Mouse (Mus musculus): Measurements from ENCODE around the gene Slc22a7. TPM values are rescaled to one million over a fixed set of nuclear protein-coding genes. Genes with fewer than 3 reads are reported as not detected.
A peak's percentile ranks its signal among the peaks of the same experiment; 100 is the strongest.

Slc22a7 gene
- polyA plus RNA-seq, 1 experiment from 2014 or later = not detected

- Histone ChIP-seq H3K9ac (ENCODE audit: low read depth, low read length) (no peak overlapping the region), H3K27me3 (replicated peaks; ENCODE audit: control insufficient read depth, insufficient read depth, low read length) (peaks cover 49% of the 10 kb centered on the region), H3K9me3 (ENCODE audit: control insufficient read depth, low read length) (peaks cover 2% of the 10 kb centered on the region; the same call in 1 of the 2 replicates), H3K4me1 (ENCODE audit: control insufficient read depth, insufficient read depth, low read length) (peaks cover 10% of the 10 kb centered on the region; the same call in 1 of the 2 replicates), H3K4me3 (ENCODE audit: low read depth, low read length) (no peak overlapping the region; the same call in 1 of the 2 replicates), H3K36me3 (ENCODE audit: control insufficient read depth, insufficient read depth, low read length) (no peaks in the 10 kb centered on the region), H3K4me2 (ENCODE audit: low read depth, low read length) (peak overlapping the region; percentile 62), H3K27ac (replicated peaks; ENCODE audit: low read depth, low read length) (no peak overlapping the region)
- ATAC-seq (ENCODE audit: low read depth) (no peak), DNase-seq (ENCODE audit: low spot score) (no peak)
- 7% methylated on average over 13 of the region's 13 CpGs for WGBS
Observed at GRCm38 (mm10) chr17:46453302-46453948, 15.2 kb upstream of the Slc22a7 start.

GRCm38 (mm10) chr17:46452683-46453082 lies 14.4 kb upstream of the Slc22a7 start:
- H3K9ac ChIP-seq (ENCODE audit: low read depth, low read length) = no peak overlapping the region
- no peak overlapping the region for H3K4me2 ChIP-seq (ENCODE audit: low read depth, low read length)
- no peak overlapping the region for H3K27ac ChIP-seq (replicated peaks; ENCODE audit: low read depth, low read length)
- peaks cover 2% of the 10 kb centered on the region; the same call in 1 of the 2 replicates for H3K9me3 ChIP-seq (ENCODE audit: control insufficient read depth, low read length)
- peaks cover 42% of the 10 kb centered on the region for H3K27me3 ChIP-seq (replicated peaks; ENCODE audit: control insufficient read depth, insufficient read depth, low read length)
- no peak for DNase-seq (ENCODE audit: low spot score)
- ATAC-seq (ENCODE audit: low read depth) = no peak
- H3K4me1 ChIP-seq (ENCODE audit: control insufficient read depth, insufficient read depth, low read length) = peaks cover 10% of the 10 kb centered on the region; the same call in 1 of the 2 replicates
- H3K4me3 ChIP-seq (ENCODE audit: low read depth, low read length) = no peak overlapping the region
- H3K36me3 ChIP-seq (ENCODE audit: control insufficient read depth, insufficient read depth, low read length) = no peaks in the 10 kb centered on the region
- 37% methylated on average over 5 of the region's 5 CpGs for WGBS

GRCm38 (mm10) chr17:46446264-46446663 lies 8.0 kb upstream of the Slc22a7 start:
- H3K9me3 ChIP-seq (ENCODE audit: control insufficient read depth, low read length) = peaks cover 2% of the 10 kb centered on the region; the same call in 1 of the 2 replicates
- H3K4me3 ChIP-seq (ENCODE audit: low read depth, low read length) = no peak overlapping the region
- no peak overlapping the region for H3K9ac ChIP-seq (ENCODE audit: low read depth, low read length)
- H3K4me1 ChIP-seq (ENCODE audit: control insufficient read depth, insufficient read depth, low read length) = peaks cover 3% of the 10 kb centered on the region; the same call in 1 of the 2 replicates
- no peak for ATAC-seq (ENCODE audit: low read depth)
- no peak for DNase-seq (ENCODE audit: low spot score)
- H3K27me3 ChIP-seq (replicated peaks; ENCODE audit: control insufficient read depth, insufficient read depth, low read length) = peaks cover 45% of the 10 kb centered on the region
- H3K4me2 ChIP-seq (ENCODE audit: low read depth, low read length) = no peak overlapping the region
- no peak overlapping the region for H3K27ac ChIP-seq (replicated peaks; ENCODE audit: low read depth, low read length)
- no peaks in the 10 kb centered on the region for H3K36me3 ChIP-seq (ENCODE audit: control insufficient read depth, insufficient read depth, low read length)
- WGBS = 89% methylated on average over 14 of the region's 16 CpGs

- peak overlapping the region; percentile 78 for H3K4me2 ChIP-seq (ENCODE audit: low read depth, low read length)
- H3K36me3 ChIP-seq (ENCODE audit: control insufficient read depth, insufficient read depth, low read length) = no peaks in the 10 kb centered on the region
- H3K27ac ChIP-seq (replicated peaks; ENCODE audit: low read depth, low read length) = no peak overlapping the region
- H3K4me1 ChIP-seq (ENCODE audit: control insufficient read depth, insufficient read depth, low read length) = peaks cover 3% of the 10 kb centered on the region; the same call in 1 of the 2 replicates
- H3K4me3 ChIP-seq (ENCODE audit: low read depth, low read length) = peak overlapping the region; percentile 41
- ATAC-seq (ENCODE audit: low read depth) = no peak; the same call in 1 of the 2 replicates
- H3K9me3 ChIP-seq (ENCODE audit: control insufficient read depth, low read length) = no peaks in the 10 kb centered on the region
- WGBS = 1% methylated on average over 32 of the region's 50 CpGs
- peak overlapping the region; percentile 54 for H3K9ac ChIP-seq (ENCODE audit: low read depth, low read length)
- peaks cover 45% of the 10 kb centered on the region for H3K27me3 ChIP-seq (replicated peaks; ENCODE audit: control insufficient read depth, insufficient read depth, low read length)
- no peak for DNase-seq (ENCODE audit: low spot score)
Observed at GRCm38 (mm10) chr17:46444839-46445579, 6.8 kb upstream of the Slc22a7 start.

- DNase-seq (ENCODE audit: low spot score) (no peak), ATAC-seq (ENCODE audit: low read depth) (no peak)
- Histone ChIP-seq H3K4me1 (ENCODE audit: control insufficient read depth, insufficient read depth, low read length) (no peaks in the 10 kb centered on the region), H3K27me3 (replicated peaks; ENCODE audit: control insufficient read depth, insufficient read depth, low read length) (peaks cover 25% of the 10 kb centered on the region), H3K36me3 (ENCODE audit: control insufficient read depth, insufficient read depth, low read length) (no peaks in the 10 kb centered on the region), H3K9me3 (ENCODE audit: control insufficient read depth, low read length) (no peaks in the 10 kb centered on the region), H3K4me3 (ENCODE audit: low read depth, low read length) (no peak overlapping the region), H3K9ac (ENCODE audit: low read depth, low read length) (no peak overlapping the region), H3K4me2 (ENCODE audit: low read depth, low read length) (no peak overlapping the region), H3K27ac (replicated peaks; ENCODE audit: low read depth, low read length) (no peak overlapping the region)
- 92% methylated on average over 10 of the region's 10 CpGs for WGBS
Observed at GRCm38 (mm10) chr17:46439176-46439575, 919 bp upstream of the Slc22a7 start.

GRCm38 (mm10) chr17:46436672-46437366 lies 1.4 kb downstream of the Slc22a7 start:
- WGBS = 23% methylated on average over 19 of the region's 23 CpGs
- peak; percentile 73 for ATAC-seq (ENCODE audit: low read depth)
- H3K4me2 ChIP-seq (ENCODE audit: low read depth, low read length) = no peak overlapping the region; the same call in 1 of the 2 replicates

GRCm38 (mm10) chr17:46433627-46434026 lies 4.6 kb downstream of the Slc22a7 start:
- Histone ChIP-seq H3K4me1 (ENCODE audit: control insufficient read depth, insufficient read depth, low read length) (peaks cover 12% of the 10 kb centered on the region), H3K9ac (ENCODE audit: low read depth, low read length) (peak overlapping the region; percentile 40; the same call in 1 of the 2 replicates), H3K27me3 (replicated peaks; ENCODE audit: control insufficient read depth, insufficient read depth, low read length) (0 out of 2 replicates have a peak, but pooled peaks cover 4% of the 10 kb centered on the region), H3K27ac (replicated peaks; ENCODE audit: low read depth, low read length) (no peak overlapping the region), H3K4me2 (ENCODE audit: low read depth, low read length) (peak overlapping the region; percentile 49), H3K36me3 (ENCODE audit: control insufficient read depth, insufficient read depth, low read length) (no peaks in the 10 kb centered on the region), H3K9me3 (ENCODE audit: control insufficient read depth, low read length) (no peaks in the 10 kb centered on the region), H3K4me3 (ENCODE audit: low read depth, low read length) (peak overlapping the region; percentile 14; the same call in 1 of the 2 replicates)
- 3% methylated on average over 15 of the region's 17 CpGs for WGBS
- DNase-seq (ENCODE audit: low spot score) (no peak), ATAC-seq (ENCODE audit: low read depth) (no peak; the same call in 1 of the 2 replicates)

More at GRCm38 (mm10) chr17:46436672-46437366, 1.4 kb downstream of the Slc22a7 start:
- H3K9ac ChIP-seq (ENCODE audit: low read depth, low read length) = peak overlapping the region; percentile 25; the same call in 1 of the 2 replicates
- no peak overlapping the region for H3K4me3 ChIP-seq (ENCODE audit: low read depth, low read length)
- DNase-seq (ENCODE audit: low spot score) = peak; percentile 44
- H3K36me3 ChIP-seq (ENCODE audit: control insufficient read depth, insufficient read depth, low read length) = no peaks in the 10 kb centered on the region
- H3K4me1 ChIP-seq (ENCODE audit: control insufficient read depth, insufficient read depth, low read length) = peaks cover 5% of the 10 kb centered on the region; the same call in 1 of the 2 replicates
- no peaks in the 10 kb centered on the region for H3K9me3 ChIP-seq (ENCODE audit: control insufficient read depth, low read length)
- no peak overlapping the region for H3K27ac ChIP-seq (replicated peaks; ENCODE audit: low read depth, low read length)
- H3K27me3 ChIP-seq (replicated peaks; ENCODE audit: control insufficient read depth, insufficient read depth, low read length) = 0 out of 2 replicates have a peak, but pooled peaks cover 4% of the 10 kb centered on the region

- Histone ChIP-seq H3K27ac (replicated peaks; ENCODE audit: low read depth, low read length) (no peak within 1 kb of the TSS; the same call in 1 of the 2 replicates), H3K36me3 (ENCODE audit: control insufficient read depth, insufficient read depth, low read length) (no peaks in the 10 kb centered on the region), H3K9ac (ENCODE audit: low read depth, low read length) (no peak within 1 kb of the TSS), H3K9me3 (ENCODE audit: control insufficient read depth, low read length) (no peaks in the 10 kb centered on the region), H3K4me3 (ENCODE audit: low read depth, low read length) (peak within 1 kb of the TSS; percentile 15; the same call in 1 of the 2 replicates), H3K27me3 (replicated peaks; ENCODE audit: control insufficient read depth, insufficient read depth, low read length) (no peaks in the 10 kb centered on the region), H3K4me2 (ENCODE audit: low read depth, low read length) (peak within 1 kb of the TSS; percentile 47), H3K4me1 (ENCODE audit: control insufficient read depth, insufficient read depth, low read length) (peaks cover 10% of the 10 kb centered on the region)
- ATAC-seq (ENCODE audit: low read depth) (peak; percentile 61), DNase-seq (ENCODE audit: low spot score) (peak; percentile 64)
- WGBS = 5% methylated on average over 18 of the region's 18 CpGs
Observed at GRCm38 (mm10) chr17:46428761-46429414, 9.4 kb downstream of the Slc22a7 start, which contains the start of gene Crip3. Crip3 (plus strand) TSS chr17:46428926.
